Mouse (Mus musculus) forebrain, embryonic 16.5 days (tissue): Measurements from ENCODE around the gene Sqstm1. TPM values are rescaled to one million over a fixed set of nuclear protein-coding genes. Genes with fewer than 3 reads are reported as not detected.

Source experiments
- ATAC-seq: fragments of 200-750 bp; cut with Nextera tagmentation; 2 replicates; pipeline ENCODE4 v1.8.0; 2017; ENCODE audit warnings: mild to moderate bottlenecking, moderate library complexity
- H3K27ac ChIP-seq: fragments of 300-500 bp; sonication (generic); 2 replicates; pipeline ENCODE4 v1.5.1; 2014; ENCODE audit warnings: low read length, control low read depth
- H3K27me3 ChIP-seq: fragments of 300-500 bp; sonication (generic); replicated peaks from 2 replicates; pipeline ENCODE4 v1.6.1; 2014; ENCODE audit warnings: low read length; ENCODE audit not compliant: control insufficient read depth, insufficient read depth
- H3K36me3 ChIP-seq: fragments of 300-500 bp; sonication (generic); 2 replicates; pipeline ENCODE4 v1.6.1; 2014; ENCODE audit not compliant: control insufficient read depth, insufficient read depth
- H3K4me1 ChIP-seq: fragments of 300-500 bp; sonication (generic); replicated peaks from 2 replicates; pipeline ENCODE4 v1.6.1; 2014; ENCODE audit warnings: low read length; ENCODE audit not compliant: control insufficient read depth, insufficient read depth
- H3K4me2 ChIP-seq: fragments of 300-500 bp; sonication (generic); 2 replicates; pipeline ENCODE4 v1.6.1; 2014; ENCODE audit warnings: mild to moderate bottlenecking, low read length, control low read depth
- H3K4me3 ChIP-seq: fragments of 300-500 bp; sonication (generic); replicated peaks from 2 replicates; pipeline ENCODE4 v1.5.1; 2014; ENCODE audit warnings: mild to moderate bottlenecking, low read length, control low read depth
- H3K9ac ChIP-seq: fragments of 300-500 bp; sonication (generic); replicated peaks from 2 replicates; pipeline ENCODE4 v1.6.1; 2014; ENCODE audit warnings: low read depth, low read length, control low read depth
- H3K9me3 ChIP-seq: fragments of 300-500 bp; sonication (generic); 2 replicates; pipeline ENCODE4 v1.6.1; 2016; ENCODE audit warnings: low read length; ENCODE audit not compliant: control insufficient read depth
- WGBS: fragments of 180-500 bp; shearing (Covaris S2); extraction: QIAGEN DNeasy Blood & Tissue Kit; methylation state at CpG from one replicate; pipeline ENCODE4 v1.1.7; 2014; 5-methylcytosine and 5-hydroxymethylcytosine counted together
- polyA plus RNA-seq: library from polyadenylated mRNA; unstranded; fragments of >200 nt; fragmentation: Nextera tagmentation; extraction: Ambion mirVana; gene quantifications from 2 replicates; pipeline ENCODE4 v1.2.1, GENCODE M21; 2015

Gene Sqstm1
- polyA plus RNA-seq, 1 experiment from 2014 or later, result 322 TPM

GRCm38 (mm10) chr11:50212848-50213758, 2.5 kb upstream of the Sqstm1 start:
- no peak for ATAC-seq
- no peak overlapping the region for H3K4me3 ChIP-seq
- WGBS, result 68% methylated on average over 11 of the region's 11 CpGs
- H3K27me3 ChIP-seq, result no peaks in the 10 kb centered on the region
- H3K4me1 ChIP-seq, result peaks cover 22% of the 10 kb centered on the region
- no peak overlapping the region for H3K4me2 ChIP-seq
- no peaks in the 10 kb centered on the region for H3K36me3 ChIP-seq
- H3K9ac ChIP-seq, result no peak overlapping the region
- no peak overlapping the region for H3K27ac ChIP-seq
- H3K9me3 ChIP-seq, result no peaks in the 10 kb centered on the region

DNA sequence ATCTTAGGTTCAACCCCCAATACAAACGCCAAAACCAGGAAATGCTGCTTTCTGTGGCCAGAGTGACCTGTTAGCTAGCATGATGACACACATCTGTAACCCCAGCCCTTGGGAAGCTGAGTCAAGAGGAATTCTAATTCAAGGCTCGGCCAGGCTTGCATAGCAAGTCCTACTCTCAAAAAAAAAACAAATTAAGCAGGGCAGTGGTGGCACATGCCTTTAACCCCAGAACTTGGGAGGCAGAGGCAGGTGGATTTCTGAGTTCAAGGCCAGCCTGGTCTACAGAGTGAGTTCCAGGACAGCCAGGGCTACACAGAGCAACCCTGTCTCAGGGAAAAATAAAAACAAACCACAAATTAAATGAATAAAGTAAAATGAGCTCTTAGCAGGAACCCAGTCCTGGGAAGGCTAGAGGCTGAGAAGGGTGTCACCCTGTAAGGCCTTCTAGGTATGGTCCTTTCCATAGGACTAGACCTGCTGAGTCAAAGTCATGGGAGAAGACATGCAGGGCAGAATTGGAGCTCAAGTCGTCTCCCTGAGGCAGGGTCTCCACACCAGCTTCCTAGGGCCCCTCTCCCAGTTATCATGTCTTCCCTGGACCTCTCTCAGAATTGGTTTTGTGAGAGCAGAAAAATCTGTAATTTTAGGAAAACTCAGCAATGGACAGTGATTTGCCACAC, 1.6 kb upstream of the Sqstm1 start:
- ATAC-seq, result no peak
- no peak overlapping the region for H3K4me2 ChIP-seq
- H3K36me3 ChIP-seq, result peaks cover 1% of the 10 kb centered on the region; the same call in 1 of the 2 replicates
- H3K4me1 ChIP-seq, result peaks cover 22% of the 10 kb centered on the region
- no peaks in the 10 kb centered on the region for H3K27me3 ChIP-seq
- H3K4me3 ChIP-seq, result no peak overlapping the region
- 75% methylated on average over 3 of the region's 3 CpGs for WGBS
- no peak overlapping the region for H3K27ac ChIP-seq
- H3K9me3 ChIP-seq, result no peaks in the 10 kb centered on the region
- H3K9ac ChIP-seq, result no peak overlapping the region

GRCm38 (mm10) chr11:50211322-50212059, 864 bp upstream of the Sqstm1 start:
- H3K27ac ChIP-seq, result no peak overlapping the region
- H3K4me3 ChIP-seq, result peak overlapping the region; percentile 94; the same call in 1 of the 2 replicates
- H3K27me3 ChIP-seq, result no peaks in the 10 kb centered on the region
- 95% methylated on average over 3 of the region's 3 CpGs for WGBS
- ATAC-seq, result no peak
- peak overlapping the region; percentile 58 for H3K4me2 ChIP-seq
- H3K36me3 ChIP-seq, result peaks cover 5% of the 10 kb centered on the region; the same call in 1 of the 2 replicates
- H3K9ac ChIP-seq, result no peak overlapping the region
- peaks cover 22% of the 10 kb centered on the region for H3K4me1 ChIP-seq
- no peaks in the 10 kb centered on the region for H3K9me3 ChIP-seq

DNA sequence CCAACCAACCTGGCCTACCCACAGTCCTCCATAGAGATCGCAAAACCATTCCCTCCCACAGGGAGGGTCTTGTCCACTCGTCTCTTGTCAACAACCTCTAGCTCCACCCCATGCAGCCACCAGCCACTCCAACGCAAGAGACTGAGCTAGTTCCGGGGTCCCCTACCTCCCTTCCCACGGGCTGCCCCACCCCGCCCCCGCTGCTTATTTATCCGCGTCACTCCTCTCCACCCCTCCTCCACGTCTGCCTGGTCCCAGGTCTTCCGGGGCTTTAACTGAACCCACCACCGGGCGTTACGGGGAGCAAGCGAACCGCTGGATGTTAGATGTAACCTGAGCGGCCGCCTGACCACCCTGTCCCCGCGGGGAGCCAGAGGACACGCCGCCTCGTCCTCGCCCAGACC, 524 bp downstream of the Sqstm1 start:
- ATAC-seq, result peak; percentile 96
- H3K4me2 ChIP-seq, result peak overlapping the region; percentile 58
- peak overlapping the region; percentile 96 for H3K27ac ChIP-seq
- H3K27me3 ChIP-seq, result no peaks in the 10 kb centered on the region
- peak overlapping the region; percentile 94 for H3K4me3 ChIP-seq
- peak overlapping the region; percentile 90 for H3K9ac ChIP-seq
- WGBS, result 0% methylated on average over 24 of the region's 24 CpGs
- H3K9me3 ChIP-seq, result no peaks in the 10 kb centered on the region
- peaks cover 19% of the 10 kb centered on the region for H3K4me1 ChIP-seq
- peaks cover 10% of the 10 kb centered on the region; the same call in 1 of the 2 replicates for H3K36me3 ChIP-seq

DNA sequence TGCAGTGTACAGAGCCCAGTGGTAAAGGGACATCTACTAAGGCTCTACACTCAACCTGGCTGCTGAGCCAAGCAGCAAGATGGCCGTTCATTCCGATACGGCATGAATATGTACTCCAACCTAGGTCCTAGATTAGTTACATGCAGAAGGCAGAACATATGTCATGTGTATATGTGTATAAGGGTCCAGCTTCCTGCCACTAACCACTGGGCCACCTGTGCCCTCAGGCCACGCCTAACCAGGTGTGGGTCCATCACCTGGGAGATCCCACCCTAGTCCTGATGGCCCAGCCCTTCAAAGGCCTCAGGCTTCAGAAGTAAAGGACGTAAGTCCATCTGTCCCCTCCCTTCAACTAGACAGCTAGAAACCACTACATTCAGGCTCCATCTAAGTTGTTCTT, 2.6 kb downstream of the Sqstm1 start:
- Histone ChIP-seq H3K27me3 (no peaks in the 10 kb centered on the region), H3K9me3 (no peaks in the 10 kb centered on the region), H3K4me3 (no peak overlapping the region), H3K27ac (no peak overlapping the region), H3K9ac (no peak overlapping the region), H3K4me1 (peaks cover 19% of the 10 kb centered on the region), H3K4me2 (no peak overlapping the region), H3K36me3 (peaks cover 22% of the 10 kb centered on the region)
- no peak for ATAC-seq
- WGBS, result 92% methylated on average over 5 of the region's 5 CpGs

GRCm38 (mm10) chr11:50207344-50207743, 3.3 kb downstream of the Sqstm1 start:
- no peak for ATAC-seq
- Histone ChIP-seq H3K4me3 (no peak overlapping the region), H3K9me3 (no peaks in the 10 kb centered on the region), H3K4me1 (peaks cover 19% of the 10 kb centered on the region), H3K36me3 (peaks cover 23% of the 10 kb centered on the region), H3K9ac (no peak overlapping the region), H3K27ac (no peak overlapping the region), H3K27me3 (no peaks in the 10 kb centered on the region), H3K4me2 (no peak overlapping the region)
- WGBS, result 97% methylated on average over 14 of the region's 14 CpGs

- peaks cover 36% of the 10 kb centered on the region for H3K36me3 ChIP-seq
- no peak overlapping the region for H3K4me2 ChIP-seq
- H3K9me3 ChIP-seq, result no peaks in the 10 kb centered on the region
- no peak overlapping the region for H3K4me3 ChIP-seq
- H3K27ac ChIP-seq, result no peak overlapping the region
- no peaks in the 10 kb centered on the region for H3K27me3 ChIP-seq
- 93% methylated on average over 2 of the region's 2 CpGs for WGBS
- H3K9ac ChIP-seq, result no peak overlapping the region
- ATAC-seq, result no peak
- peaks cover 14% of the 10 kb centered on the region for H3K4me1 ChIP-seq
Measured at GRCm38 (mm10) chr11:50206037-50206436, 4.6 kb downstream of the Sqstm1 start.

DNA sequence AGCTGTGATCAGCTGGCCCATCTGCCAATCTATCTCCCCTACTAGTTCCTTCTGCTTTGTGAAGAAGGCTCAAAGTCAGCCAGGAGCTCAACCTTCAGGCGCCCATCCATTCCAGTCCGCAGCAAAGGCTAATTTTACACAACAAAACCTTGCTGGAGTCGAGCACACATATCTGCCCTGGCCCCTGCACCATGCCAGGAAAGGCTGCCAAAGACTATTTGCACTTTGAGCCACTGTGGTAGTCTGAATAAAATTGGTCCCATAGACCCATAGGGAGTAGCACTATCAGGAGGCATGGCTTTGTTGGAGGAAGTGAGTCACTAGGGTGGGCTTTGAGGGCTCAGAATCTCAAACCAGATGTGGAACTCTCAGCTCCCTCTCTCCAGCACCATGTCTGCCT, 5.2 kb downstream of the Sqstm1 start:
- no peak for ATAC-seq
- no peak overlapping the region for H3K9ac ChIP-seq
- no peak overlapping the region for H3K27ac ChIP-seq
- no peaks in the 10 kb centered on the region for H3K9me3 ChIP-seq
- WGBS, result 85% methylated on average over 3 of the region's 3 CpGs
- H3K4me2 ChIP-seq, result no peak overlapping the region
- no peak overlapping the region for H3K4me3 ChIP-seq
- H3K27me3 ChIP-seq, result no peaks in the 10 kb centered on the region
- H3K4me1 ChIP-seq, result peaks cover 10% of the 10 kb centered on the region
- peaks cover 42% of the 10 kb centered on the region for H3K36me3 ChIP-seq

GRCm38 (mm10) chr11:50203302-50203827, 7.3 kb downstream of the Sqstm1 start:
- H3K36me3 ChIP-seq, result peaks cover 51% of the 10 kb centered on the region

More at GRCm38 (mm10) chr11:50203302-50203827, 7.3 kb downstream of the Sqstm1 start:
- 94% methylated on average over 9 of the region's 9 CpGs for WGBS
- no peak overlapping the region for H3K4me3 ChIP-seq
- H3K9me3 ChIP-seq, result no peaks in the 10 kb centered on the region
- no peak overlapping the region for H3K9ac ChIP-seq
- H3K4me1 ChIP-seq, result no peaks in the 10 kb centered on the region
- ATAC-seq, result no peak
- no peak overlapping the region for H3K4me2 ChIP-seq
- H3K27ac ChIP-seq, result no peak overlapping the region
- H3K27me3 ChIP-seq, result no peaks in the 10 kb centered on the region
